Mouse (Mus musculus): Measurements from ENCODE around the gene Nlrp5.
"Not testable (repeated sequence)": the region's sequence is repeated elsewhere in the genome, so short reads cannot be mapped to it uniquely, and the experiment has no call there.

Nlrp5 gene

DNA sequence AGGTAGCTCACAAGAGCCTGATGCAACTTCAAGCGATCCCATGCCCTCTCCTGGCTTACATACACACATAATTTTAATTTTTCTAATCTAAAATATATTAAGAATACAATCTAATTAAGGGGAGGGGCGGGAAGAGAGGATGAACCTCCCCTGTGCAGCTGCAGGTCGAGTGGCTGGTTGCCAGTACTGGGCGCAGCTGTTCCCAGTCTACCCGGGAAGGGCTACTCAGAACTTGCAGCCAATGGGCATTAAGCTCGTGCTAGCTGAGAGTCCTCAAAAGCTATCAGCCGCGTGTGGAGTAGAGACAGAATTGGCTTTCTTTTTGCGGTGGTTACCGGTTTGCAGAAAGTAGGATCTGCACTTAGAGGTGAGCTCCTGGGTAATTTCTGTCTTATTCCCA lies at the start of gene Nlrp5:
Nlrp5 (plus strand) TSS at position 301 of the 400 bp plus-strand sequence.
- DNase-seq (ENCODE audit: low read depth, low spot score) = no peak

DNA sequence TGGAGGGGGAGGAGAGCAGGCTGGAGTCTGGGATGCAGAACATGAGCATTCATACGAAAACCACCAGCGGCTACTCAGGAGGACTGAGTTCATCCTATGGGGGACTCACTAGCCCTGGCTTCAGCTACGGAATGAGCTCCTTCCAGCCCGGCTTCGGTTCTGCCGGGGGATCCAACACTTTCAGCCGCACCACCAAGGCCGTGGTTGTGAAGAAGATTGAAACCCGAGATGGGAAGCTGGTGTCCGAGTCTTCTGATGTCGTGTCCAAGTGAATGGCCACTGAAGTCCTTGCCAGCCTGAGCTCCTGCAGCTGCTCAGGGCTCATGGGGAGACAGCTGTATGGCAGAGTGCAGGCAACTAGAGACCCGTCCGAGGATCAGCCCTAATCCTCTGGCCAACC lies 27.4 kb upstream of the Nlrp5 start:
- DNase-seq (ENCODE audit: low read depth, low spot score) = not testable (repeated sequence)

DNA sequence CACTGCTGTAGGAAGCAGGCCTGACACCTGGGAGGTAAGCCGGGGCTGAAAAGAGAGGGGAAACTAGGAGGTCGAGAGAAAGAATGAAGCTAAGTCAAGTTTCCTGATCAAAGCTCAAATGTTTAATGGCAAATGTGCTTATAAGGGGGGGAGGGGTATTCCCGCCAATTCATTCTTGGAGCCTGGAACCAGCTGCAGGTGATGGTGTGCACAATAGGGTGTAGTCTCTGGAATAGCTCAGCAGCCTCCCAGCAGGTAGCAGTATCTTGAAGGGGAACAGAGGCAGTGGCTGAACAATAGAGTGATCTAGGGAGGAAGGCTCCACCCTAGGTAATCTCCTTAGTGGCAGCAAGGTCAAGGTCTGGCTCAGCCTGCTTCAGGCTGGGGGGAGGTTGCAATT lies 84.5 kb downstream of the Nlrp5 start:
- not testable (repeated sequence) for DNase-seq (ENCODE audit: low read depth, low spot score)

DNA sequence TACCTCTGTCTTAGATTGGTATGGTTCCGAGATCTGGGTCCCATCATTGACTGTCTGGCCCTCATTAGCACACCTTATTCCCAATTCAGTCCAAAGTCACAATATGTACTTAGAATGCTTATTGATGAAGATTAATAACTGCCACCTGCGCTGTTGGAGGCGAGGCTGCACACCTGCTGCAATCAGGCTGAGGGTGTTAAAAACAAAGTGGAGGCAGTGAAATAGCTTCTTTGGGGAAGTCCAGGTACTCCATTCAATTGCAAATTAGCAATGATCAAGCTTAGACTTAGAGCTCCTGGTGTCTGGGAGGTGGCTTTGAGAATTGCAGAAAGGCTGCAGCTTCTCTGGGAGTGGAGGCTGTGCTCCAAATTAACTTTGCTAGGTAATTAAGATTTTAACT lies 85.1 kb downstream of the Nlrp5 start:
- not testable (repeated sequence) for DNase-seq (ENCODE audit: low read depth, low spot score)

DNA sequence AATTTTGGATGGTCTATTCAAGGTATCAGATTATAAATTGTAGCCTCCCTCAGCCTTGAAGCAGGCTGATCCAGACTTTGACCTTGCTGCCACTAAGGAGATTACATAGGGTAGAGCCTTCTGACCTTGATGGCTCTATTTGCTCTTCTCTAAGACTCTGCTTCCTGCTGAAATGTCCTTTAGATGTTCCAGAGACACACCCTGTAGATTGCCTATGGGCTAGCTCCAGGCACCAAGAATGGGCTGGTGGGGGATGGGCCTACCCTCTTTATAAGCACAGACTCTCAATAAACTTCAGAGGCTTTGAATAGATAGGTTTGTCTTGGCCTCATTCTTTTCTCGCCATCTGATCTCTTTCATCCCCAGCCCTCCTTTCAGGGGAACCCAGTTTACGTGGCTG lies 87.2 kb downstream of the Nlrp5 start:
- DNase-seq (ENCODE audit: low read depth, low spot score) = not testable (repeated sequence)

Measured in CD4-positive helper T cell, adult 2 months (primary cell).